Mouse (Mus musculus): Measurements from ENCODE around the gene Ager. TPM values are rescaled to one million over a fixed set of nuclear protein-coding genes. Genes with fewer than 3 reads are reported as not detected.

The Ager gene
- polyA plus RNA-seq, 1 experiment from 2014 or later, result 2.6 TPM

- Histone ChIP-seq H3K27me3 (replicated peaks; ENCODE audit: low read depth, poor library complexity, severe bottlenecking) (peaks cover 52% of the 10 kb centered on the region), H3K4me3 (peak overlapping the region; percentile 77), H3K27ac (replicated peaks) (peak overlapping the region; percentile 92; the same call in 1 of the 2 replicates), H3K4me1 (peaks cover 72% of the 10 kb centered on the region), H3K9me3 (no peaks in the 10 kb centered on the region), H3K36me3 (replicated peaks) (peaks cover 16% of the 10 kb centered on the region)
- WGBS, result 19% methylated on average over 5 of the region's 5 CpGs
- DNase-seq (ENCODE audit: low spot score), result no peak
These were observed 30.9 kb downstream of the Ager start for GRCm38 (mm10) chr17:34628644-34628967.

- Histone ChIP-seq H3K27me3 (replicated peaks; ENCODE audit: low read depth, poor library complexity, severe bottlenecking) (peaks cover 57% of the 10 kb centered on the region), H3K27ac (replicated peaks) (peak within 1 kb of the TSS; percentile 92; the same call in 1 of the 2 replicates), H3K9me3 (no peaks in the 10 kb centered on the region), H3K4me3 (peak within 1 kb of the TSS; percentile 77), H3K4me1 (peaks cover 73% of the 10 kb centered on the region), H3K36me3 (replicated peaks) (peaks cover 10% of the 10 kb centered on the region)
- WGBS, result 2% methylated on average over 16 of the region's 16 CpGs
- peak; percentile 56 for DNase-seq (ENCODE audit: low spot score)
These were observed 31.6 kb downstream of the Ager start, which contains the start of gene Prrt1 for GRCm38 (mm10) chr17:34629221-34629751. Gene Prrt1, plus strand, starts transcription at chr17:34629533.

GRCm38 (mm10) chr17:34629796-34630603 lies 32.3 kb downstream of the Ager start:
- Histone ChIP-seq H3K9me3 (no peaks in the 10 kb centered on the region), H3K27me3 (replicated peaks; ENCODE audit: low read depth, poor library complexity, severe bottlenecking) (peaks cover 57% of the 10 kb centered on the region), H3K4me3 (peak overlapping the region; percentile 77), H3K36me3 (replicated peaks) (peaks cover 8% of the 10 kb centered on the region), H3K27ac (replicated peaks) (no peak overlapping the region), H3K4me1 (peaks cover 73% of the 10 kb centered on the region)
- 8% methylated on average over 12 of the region's 12 CpGs for WGBS
- no peak for DNase-seq (ENCODE audit: low spot score)

- H3K4me1 ChIP-seq, result peaks cover 71% of the 10 kb centered on the region
- peak; percentile 34 for DNase-seq (ENCODE audit: low spot score)
- 0 out of 2 replicates have a peak, but pooled peaks cover under 1% of the 10 kb centered on the region for H3K36me3 ChIP-seq (replicated peaks)
- H3K27me3 ChIP-seq (replicated peaks; ENCODE audit: low read depth, poor library complexity, severe bottlenecking), result peaks cover 61% of the 10 kb centered on the region
- H3K4me3 ChIP-seq, result peak overlapping the region; percentile 77
- no peaks in the 10 kb centered on the region for H3K9me3 ChIP-seq
- H3K27ac ChIP-seq (replicated peaks), result peak overlapping the region; percentile 51; the same call in 1 of the 2 replicates
- WGBS, result 2% methylated on average over 48 of the region's 48 CpGs
These were observed 33.2 kb downstream of the Ager start for GRCm38 (mm10) chr17:34630761-34631301.

GRCm38 (mm10) chr17:34631647-34632046 lies 34.0 kb downstream of the Ager start:
- WGBS, result 3% methylated on average over 12 of the region's 12 CpGs
- peaks cover 65% of the 10 kb centered on the region for H3K27me3 ChIP-seq (replicated peaks; ENCODE audit: low read depth, poor library complexity, severe bottlenecking)
- H3K36me3 ChIP-seq (replicated peaks), result no peaks in the 10 kb centered on the region
- H3K9me3 ChIP-seq, result no peaks in the 10 kb centered on the region
- peak; percentile 41 for DNase-seq (ENCODE audit: low spot score)
- peaks cover 63% of the 10 kb centered on the region for H3K4me1 ChIP-seq
- peak overlapping the region; percentile 57 for H3K27ac ChIP-seq (replicated peaks)
- peak overlapping the region; percentile 77 for H3K4me3 ChIP-seq

GRCm38 (mm10) chr17:34632261-34632691 lies 34.6 kb downstream of the Ager start:
- peak overlapping the region; percentile 57 for H3K27ac ChIP-seq (replicated peaks)
- DNase-seq (ENCODE audit: low spot score), result peak; percentile 64
- no peaks in the 10 kb centered on the region for H3K36me3 ChIP-seq (replicated peaks)
- H3K4me3 ChIP-seq, result peak overlapping the region; percentile 77
- peaks cover 58% of the 10 kb centered on the region for H3K4me1 ChIP-seq
- WGBS, result under 1% methylated on average over 26 of the region's 26 CpGs
- peaks cover 67% of the 10 kb centered on the region for H3K27me3 ChIP-seq (replicated peaks; ENCODE audit: low read depth, poor library complexity, severe bottlenecking)
- H3K9me3 ChIP-seq, result no peaks in the 10 kb centered on the region

GRCm38 (mm10) chr17:34635671-34636070 lies 38.0 kb downstream of the Ager start:
- H3K27ac ChIP-seq (replicated peaks), result no peak overlapping the region
- H3K4me1 ChIP-seq, result peaks cover 29% of the 10 kb centered on the region
- peaks cover 49% of the 10 kb centered on the region for H3K27me3 ChIP-seq (replicated peaks; ENCODE audit: low read depth, poor library complexity, severe bottlenecking)
- no peaks in the 10 kb centered on the region for H3K36me3 ChIP-seq (replicated peaks)
- H3K4me3 ChIP-seq, result no peak overlapping the region
- 70% methylated on average over 2 of the region's 2 CpGs for WGBS
- H3K9me3 ChIP-seq, result no peaks in the 10 kb centered on the region
- DNase-seq (ENCODE audit: low spot score), result no peak

GRCm38 (mm10) chr17:34637459-34637858 lies 39.8 kb downstream of the Ager start:
- no peak overlapping the region for H3K27ac ChIP-seq (replicated peaks)

GRCm38 (mm10) chr17:34639461-34640255 lies 42.0 kb downstream of the Ager start:
- Histone ChIP-seq H3K4me1 (peaks cover 17% of the 10 kb centered on the region), H3K36me3 (replicated peaks) (no peaks in the 10 kb centered on the region), H3K27me3 (replicated peaks; ENCODE audit: low read depth, poor library complexity, severe bottlenecking) (peaks cover 15% of the 10 kb centered on the region; the same call in 1 of the 2 replicates), H3K27ac (replicated peaks) (peak overlapping the region; percentile 35; the same call in 1 of the 2 replicates), H3K9me3 (no peaks in the 10 kb centered on the region), H3K4me3 (no peak overlapping the region)
- WGBS, result 85% methylated on average over 7 of the region's 7 CpGs
- no peak for DNase-seq (ENCODE audit: low spot score)

More at GRCm38 (mm10) chr17:34637459-34637858, 39.8 kb downstream of the Ager start:
- peaks cover 31% of the 10 kb centered on the region for H3K27me3 ChIP-seq (replicated peaks; ENCODE audit: low read depth, poor library complexity, severe bottlenecking)
- peaks cover 24% of the 10 kb centered on the region for H3K4me1 ChIP-seq
- no peaks in the 10 kb centered on the region for H3K9me3 ChIP-seq
- 0 out of 2 replicates have a peak overlapping the region, but pooled peaks have one; percentile 0 for H3K4me3 ChIP-seq
- H3K36me3 ChIP-seq (replicated peaks), result no peaks in the 10 kb centered on the region
- DNase-seq (ENCODE audit: low spot score), result no peak
- WGBS, result 70% methylated on average over 3 of the region's 3 CpGs

- peaks cover 9% of the 10 kb centered on the region; the same call in 1 of the 2 replicates for H3K27me3 ChIP-seq (replicated peaks; ENCODE audit: low read depth, poor library complexity, severe bottlenecking)
- H3K4me1 ChIP-seq, result peaks cover 27% of the 10 kb centered on the region
- peak overlapping the region; percentile 29; the same call in 1 of the 2 replicates for H3K4me3 ChIP-seq
- H3K36me3 ChIP-seq (replicated peaks), result peaks cover 6% of the 10 kb centered on the region
- H3K9me3 ChIP-seq, result no peaks in the 10 kb centered on the region
- H3K27ac ChIP-seq (replicated peaks), result peak overlapping the region; percentile 84
- DNase-seq (ENCODE audit: low spot score), result peak; percentile 68
- WGBS, result 17% methylated on average over 11 of the region's 11 CpGs
These were observed 43.3 kb downstream of the Ager start for GRCm38 (mm10) chr17:34640778-34641601.

- 83% methylated on average over 3 of the region's 3 CpGs for WGBS
- peaks cover 34% of the 10 kb centered on the region for H3K4me1 ChIP-seq
- H3K36me3 ChIP-seq (replicated peaks), result peaks cover 9% of the 10 kb centered on the region
- H3K27me3 ChIP-seq (replicated peaks; ENCODE audit: low read depth, poor library complexity, severe bottlenecking), result peaks cover 7% of the 10 kb centered on the region; the same call in 1 of the 2 replicates
- peak overlapping the region; percentile 84; the same call in 1 of the 2 replicates for H3K27ac ChIP-seq (replicated peaks)
- no peaks in the 10 kb centered on the region for H3K9me3 ChIP-seq
- no peak for DNase-seq (ENCODE audit: low spot score)
- no peak overlapping the region for H3K4me3 ChIP-seq
These were observed 44.3 kb downstream of the Ager start for GRCm38 (mm10) chr17:34641945-34642344.
